Mouse (Mus musculus) erythroblast, embryonic 14.5 days (primary cell): ENCODE data around the gene Thbs4. TPM values are rescaled to one million over a fixed set of nuclear protein-coding genes. Genes with fewer than 3 reads are reported as not detected.

ENCODE experiments used
- H3K27me3 ChIP-seq: 2 replicates; pipeline ENCODE4 v1.6.1; 2012; ENCODE audit warnings: inconsistent platforms; ENCODE audit not compliant: control insufficient read depth
- H3K36me3 ChIP-seq: 2 replicates; pipeline ENCODE4 v1.6.1; 2012; ENCODE audit warnings: mild to moderate bottlenecking, inconsistent platforms; ENCODE audit not compliant: control insufficient read depth
- H3K4me1 ChIP-seq: 2 replicates; pipeline ENCODE4 v1.6.1; 2012; ENCODE audit warnings: inconsistent platforms; ENCODE audit not compliant: control insufficient read depth
- H3K4me3 ChIP-seq: replicated peaks from 2 replicates; pipeline ENCODE3; 2012; ENCODE audit warnings: moderate library complexity, mild to moderate bottlenecking, inconsistent platforms
- H3K9me3 ChIP-seq: 2 replicates; pipeline ENCODE4 v1.6.1; 2012; ENCODE audit warnings: low read length, inconsistent platforms, mixed read lengths; ENCODE audit not compliant: control insufficient read depth
- GATA1 ChIP-seq: IDR thresholded peaks from 2 replicates; pipeline ENCODE4 v1.6.1; 2012; ENCODE audit warnings: low read length, inconsistent platforms, mixed read lengths
- TAL1 ChIP-seq: IDR thresholded peaks from 3 replicates; pipeline ENCODE4 v1.6.1; 2012; ENCODE audit warnings: low read length, inconsistent platforms, mixed read lengths
- polyA plus RNA-seq: library from polyadenylated mRNA; stranded (reverse); fragments of >175 nt; gene quantifications from 2 replicates; pipeline ENCODE4 v1.2.3, GENCODE M21; 2012

The Thbs4 gene
- polyA plus RNA-seq, 1 experiment = not detected

DNA sequence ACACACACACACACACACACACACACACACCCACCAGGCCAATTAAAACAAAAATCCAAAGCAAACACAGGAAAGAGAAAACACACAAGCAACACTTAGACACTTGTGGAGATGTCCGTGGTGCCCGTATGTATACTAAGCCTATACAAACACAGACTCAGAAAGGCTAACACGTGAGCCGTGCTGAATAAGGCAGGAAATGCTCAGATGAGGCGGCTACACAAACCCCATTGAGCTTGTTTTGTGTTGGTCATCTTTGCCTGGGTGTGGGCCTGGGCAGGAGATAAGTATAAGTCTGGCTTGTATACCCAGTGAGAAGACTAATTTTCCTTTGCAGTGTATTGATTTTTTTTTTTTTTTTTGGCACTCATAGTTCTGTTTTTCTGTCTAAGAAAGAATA lies 92.6 kb downstream of the Thbs4 start:
- no peak overlapping the region for H3K4me3 ChIP-seq

More for the DNA sequence above, 92.6 kb downstream of the Thbs4 start:
- Histone ChIP-seq H3K4me1 (no peaks in the 10 kb centered on the region), H3K27me3 (no peaks in the 10 kb centered on the region), H3K36me3 (peaks cover 98% of the 10 kb centered on the region), H3K9me3 (no peaks in the 10 kb centered on the region)
- TF ChIP-seq TAL1 (no peak), GATA1 (no peak)

Other genes with a start within 250 kb of the Thbs4 start
- not detected in 2 replicates for gene Spz1, start 218.6 kb downstream of the Thbs4 start, polyA plus RNA-seq
- gene Serinc5, start 183.7 kb downstream of the Thbs4 start, polyA plus RNA-seq = 0.56 and 0.58 TPM in 2 replicates
- 0.01 TPM in 2 replicates for gene Mtx3, start 49.9 kb upstream of the Thbs4 start, polyA plus RNA-seq